Mouse (Mus musculus): ENCODE measurements at regions not wholly inside any gene's neighbourhood (a gene's known extent, or its start where the extent isn't known, plus 50 kb on each side); places are given as distances from the start of the nearest gene placed in this dataset.
A peak's percentile ranks its signal among the peaks of the same experiment; 100 is the strongest.
"Not testable (repeated sequence)": the region's sequence is repeated elsewhere in the genome, so short reads cannot be mapped to it uniquely, and the experiment has no call there.

DNA sequence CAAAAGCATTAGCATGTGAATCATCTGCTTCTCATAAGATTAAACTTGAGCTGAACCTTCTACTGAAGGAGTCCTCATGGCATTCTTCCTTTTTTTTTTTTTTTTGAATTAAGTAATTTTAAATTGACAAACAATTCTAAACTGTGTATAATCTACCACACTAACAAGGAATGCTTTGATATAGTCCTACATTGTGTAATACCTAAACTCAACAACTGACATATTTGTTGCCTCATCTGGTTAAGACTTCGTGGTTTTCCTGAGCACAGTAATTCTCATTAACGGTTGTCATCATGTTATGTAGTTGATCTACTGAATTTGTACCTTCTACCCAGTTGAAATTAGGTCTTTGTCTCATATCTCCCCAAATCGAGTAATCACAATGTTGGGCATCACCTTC, 83.9 kb upstream of the Hcrtr2 start:
- peak; percentile 80 for ATAC-seq (replicated peaks; ENCODE audit: poor library complexity)

DNA sequence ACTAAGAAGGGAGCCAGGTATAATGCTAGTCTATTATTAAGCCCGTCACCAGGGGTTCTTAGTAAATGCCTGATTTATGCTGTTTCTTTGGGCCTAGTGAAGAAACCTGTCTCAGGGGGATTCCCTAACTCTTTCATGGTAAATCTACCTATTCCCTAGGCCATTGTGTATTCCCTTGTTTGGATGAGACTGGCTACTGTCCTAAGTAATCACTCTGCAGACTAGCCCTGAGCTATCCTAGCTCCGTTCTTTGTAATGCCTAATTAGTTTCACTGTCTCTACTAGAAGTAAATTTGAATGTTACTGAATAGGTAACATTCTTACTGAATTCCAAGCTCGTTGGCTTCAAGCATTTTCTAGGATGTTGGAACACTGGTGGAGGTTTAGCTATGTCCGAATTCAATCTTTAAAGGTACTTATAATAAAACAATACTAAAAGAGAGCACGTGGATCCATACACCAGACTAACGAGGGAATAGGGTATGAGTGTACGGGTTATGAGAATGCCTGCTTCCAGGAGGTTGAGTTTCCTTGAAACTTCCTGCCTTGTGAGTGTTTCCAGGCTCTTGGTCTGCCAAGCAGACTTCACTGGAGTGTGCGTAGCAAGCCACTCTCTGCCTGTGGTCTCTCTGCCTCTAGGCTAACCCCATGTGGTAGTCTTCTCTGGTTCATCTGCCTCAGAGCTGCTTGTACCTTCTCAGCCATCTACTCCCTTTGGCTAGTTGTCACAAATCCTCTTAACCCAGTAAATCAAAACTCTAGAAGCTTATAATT, 78.4 kb upstream of the Hcrtr2 start:
- not testable (repeated sequence) for ATAC-seq (replicated peaks; ENCODE audit: poor library complexity)

GRCm38 (mm10) chr9:76400900-76401299, 77.2 kb upstream of the Hcrtr2 start:
- ATAC-seq (replicated peaks; ENCODE audit: poor library complexity): no peak

DNA sequence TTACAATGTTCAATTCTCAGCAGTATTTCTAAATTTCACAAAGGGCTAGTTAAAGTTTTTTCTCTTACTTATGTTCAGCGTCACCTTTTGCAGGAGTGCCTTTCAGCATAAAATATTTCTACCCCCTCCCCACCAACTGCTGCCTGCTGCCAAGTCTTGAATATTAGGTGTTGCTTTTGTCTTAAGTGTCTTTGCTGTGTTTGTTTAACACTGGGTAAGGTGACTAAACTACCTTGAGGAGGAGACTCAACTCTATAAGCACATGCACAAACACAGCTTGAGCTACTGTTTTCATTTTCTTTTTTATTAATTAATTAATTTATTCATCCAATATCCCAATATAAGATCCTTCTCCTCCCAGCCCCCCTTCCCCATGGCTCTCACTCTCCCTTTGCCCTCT, 70.1 kb upstream of the Hcrtr2 start:
- ATAC-seq (replicated peaks; ENCODE audit: poor library complexity): no peak

- ATAC-seq (replicated peaks; ENCODE audit: poor library complexity): peak; percentile 88
Measured at GRCm38 (mm10) chr9:76390839-76391238, 67.2 kb upstream of the Hcrtr2 start.
